Mouse (Mus musculus) thymus, adult 2 months (tissue): ENCODE data around the gene R3hdm4. TPM values are rescaled to one million over a fixed set of nuclear protein-coding genes. Genes with fewer than 3 reads are reported as not detected.
A peak's percentile ranks its signal among the peaks of the same experiment; 100 is the strongest.
"Not testable (repeated sequence)": the region's sequence is repeated elsewhere in the genome, so short reads cannot be mapped to it uniquely, and the experiment has no call there.

Experiments
- DNase-seq: peaks from one replicate; pipeline ENCODE4 v3.0.0; 2021
- H3K27ac ChIP-seq: fragments of 200-500 bp; 2 replicates; pipeline ENCODE4 v1.5.1; 2012; ENCODE audit warnings: low read length, control low read depth; ENCODE audit not compliant: control insufficient read depth, insufficient read depth
- H3K27me3 ChIP-seq: fragments of 200-500 bp; 2 replicates; pipeline ENCODE4 v1.6.1; 2012; ENCODE audit warnings: mild to moderate bottlenecking, low read length, moderate library complexity, mixed read lengths; ENCODE audit not compliant: control insufficient read depth, insufficient read depth
- H3K36me3 ChIP-seq: fragments of 200-500 bp; 2 replicates; pipeline ENCODE4 v1.6.1; 2012; ENCODE audit warnings: mild to moderate bottlenecking, low read length, moderate library complexity; ENCODE audit not compliant: control insufficient read depth, insufficient read depth
- H3K4me1 ChIP-seq: fragments of 200-500 bp; replicated peaks from 2 replicates; pipeline ENCODE4 v1.6.1; 2012; ENCODE audit warnings: low read length; ENCODE audit not compliant: control insufficient read depth, insufficient read depth
- H3K4me3 ChIP-seq: fragments of 200-500 bp; 2 replicates; pipeline ENCODE4 v1.5.1; 2012; ENCODE audit warnings: mild to moderate bottlenecking, low read length, control low read depth, moderate library complexity; ENCODE audit not compliant: control insufficient read depth, insufficient read depth
- CTCF ChIP-seq: fragments of 200-500 bp; IDR thresholded peaks from 2 replicates; pipeline ENCODE4 v1.5.1; 2012; ENCODE audit warnings: mild to moderate bottlenecking, control low read depth, low read length, moderate library complexity, borderline replicate concordance; ENCODE audit not compliant: control insufficient read depth, poor library complexity, insufficient read depth; ENCODE audit errors: extremely low read depth
- POLR2A ChIP-seq: fragments of 200-500 bp; IDR thresholded peaks from 2 replicates; pipeline ENCODE4 v1.6.1; 2012; ENCODE audit warnings: mild to moderate bottlenecking, low read length, control low read depth, moderate library complexity; ENCODE audit not compliant: control insufficient read depth, poor library complexity, insufficient read depth; ENCODE audit errors: extremely low read depth
- WGBS: fragments of 180-500 bp; shearing (Covaris S2); methylation state at CpG from one replicate; pipeline ENCODE4 v1.1.7; 2018; 5-methylcytosine and 5-hydroxymethylcytosine counted together
- polyA plus RNA-seq: library from polyadenylated mRNA; depleted of rRNA; stranded (reverse); fragments of >200 nt; gene quantifications from 2 replicates; pipeline ENCODE4 v1.2.3, GENCODE M21; 2012

R3hdm4 gene
- polyA plus RNA-seq, 1 experiment = 279 TPM

DNA sequence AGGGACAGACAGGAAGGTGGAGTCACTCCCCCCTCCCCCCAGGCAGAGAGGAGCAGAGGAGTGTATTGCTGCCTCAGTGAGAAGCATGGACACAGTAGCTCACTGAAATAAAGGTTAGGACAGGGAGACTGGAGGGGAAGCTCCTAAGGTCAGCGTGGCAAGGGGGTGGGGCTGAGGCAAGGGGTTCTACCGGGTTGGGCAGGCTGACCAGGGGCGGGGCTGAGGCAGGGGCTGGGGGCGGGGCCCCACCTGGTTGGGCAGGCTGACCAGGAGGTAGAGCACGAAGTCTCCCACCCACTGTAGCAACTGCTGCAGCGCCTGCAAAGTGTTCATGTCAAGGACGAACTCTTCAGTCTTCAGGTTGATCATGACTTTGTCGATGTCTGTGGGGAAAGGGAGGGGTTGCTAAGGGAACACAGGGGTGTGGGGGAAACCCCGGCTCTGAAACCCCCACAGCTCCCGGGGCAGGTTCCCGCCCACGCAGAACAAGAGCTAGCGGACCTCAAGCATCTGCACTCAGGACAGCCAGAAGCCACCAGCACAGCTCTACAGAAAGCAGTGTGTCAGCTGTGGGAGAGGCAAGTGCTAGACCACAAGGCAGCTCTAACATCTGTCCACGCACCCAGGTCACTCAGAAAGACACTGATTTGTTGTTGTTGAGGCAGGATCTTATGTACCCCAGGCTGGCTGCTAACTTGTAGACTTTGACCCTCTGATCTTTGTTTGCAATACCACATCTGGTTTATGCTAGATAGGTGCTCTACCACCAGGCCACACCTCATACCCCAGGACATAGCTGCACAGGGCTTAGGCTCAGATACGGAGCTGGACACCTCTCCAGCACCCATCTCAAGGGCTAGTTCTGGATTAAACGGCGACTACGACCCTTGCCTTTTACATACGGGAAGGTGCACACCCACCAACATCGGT lies 23.4 kb downstream of the R3hdm4 start:
- Histone ChIP-seq H3K27ac (no peak overlapping the region), H3K4me3 (no peak overlapping the region), H3K27me3 (no peaks in the 10 kb centered on the region), H3K36me3 (no peaks in the 10 kb centered on the region), H3K4me1 (no peaks in the 10 kb centered on the region; the same call in 1 of the 2 replicates)
- DNase-seq = no peak
- 73% methylated on average over 20 of the region's 20 CpGs for WGBS
- TF ChIP-seq CTCF (no peak), POLR2A (no peak)

DNA sequence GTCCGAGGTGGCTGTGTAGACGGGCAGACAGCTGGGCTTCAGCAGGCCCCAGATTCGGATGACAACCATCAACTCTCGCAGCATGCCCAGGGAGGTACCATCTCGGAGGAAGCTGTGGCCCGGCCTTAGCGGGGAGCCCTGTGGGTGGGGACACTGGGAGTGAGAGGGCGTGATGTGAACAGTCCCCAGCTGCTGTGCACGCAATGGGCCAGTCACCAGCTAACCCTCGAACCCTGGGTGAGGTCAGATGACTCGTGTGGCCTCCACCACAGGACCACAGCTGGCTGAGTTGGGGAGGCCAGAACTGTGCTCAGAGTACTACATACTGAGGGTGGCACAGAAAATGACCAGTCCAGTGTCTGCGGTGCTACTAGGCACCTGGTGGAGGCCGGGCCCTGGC lies 24.2 kb downstream of the R3hdm4 start:
- Histone ChIP-seq H3K4me1 (no peaks in the 10 kb centered on the region; the same call in 1 of the 2 replicates), H3K27ac (no peak overlapping the region), H3K27me3 (no peaks in the 10 kb centered on the region), H3K36me3 (no peaks in the 10 kb centered on the region), H3K4me3 (no peak overlapping the region)
- 80% methylated on average over 13 of the region's 13 CpGs for WGBS
- TF ChIP-seq CTCF (no peak), POLR2A (no peak)
- DNase-seq = no peak

DNA sequence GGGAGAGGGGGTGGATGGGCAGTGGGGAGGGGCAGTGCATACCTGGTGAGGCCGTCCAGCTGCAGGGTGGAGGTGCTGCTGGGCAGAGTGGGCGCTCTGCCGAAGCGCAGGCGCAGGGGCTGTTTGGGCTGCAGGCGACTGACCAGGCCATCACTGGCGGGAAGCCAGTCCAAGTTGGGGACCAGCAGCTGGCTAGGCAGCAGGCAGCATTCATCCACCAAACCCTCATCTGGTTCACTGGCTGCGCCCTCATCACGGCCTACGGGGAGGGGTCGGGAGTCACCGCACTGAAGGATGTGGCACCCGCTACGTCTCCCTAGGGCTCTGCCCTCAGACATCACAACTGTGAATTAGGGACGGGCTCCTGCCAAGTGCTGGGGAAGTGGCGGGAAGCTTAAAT lies 24.7 kb downstream of the R3hdm4 start:
- TF ChIP-seq CTCF = no peak
- no peak for TF ChIP-seq POLR2A
- WGBS = 93% methylated on average over 16 of the region's 16 CpGs
- Histone ChIP-seq H3K27ac (no peak overlapping the region), H3K36me3 (no peaks in the 10 kb centered on the region), H3K4me3 (no peak overlapping the region), H3K4me1 (no peaks in the 10 kb centered on the region; the same call in 1 of the 2 replicates), H3K27me3 (no peaks in the 10 kb centered on the region)
- DNase-seq = no peak

DNA sequence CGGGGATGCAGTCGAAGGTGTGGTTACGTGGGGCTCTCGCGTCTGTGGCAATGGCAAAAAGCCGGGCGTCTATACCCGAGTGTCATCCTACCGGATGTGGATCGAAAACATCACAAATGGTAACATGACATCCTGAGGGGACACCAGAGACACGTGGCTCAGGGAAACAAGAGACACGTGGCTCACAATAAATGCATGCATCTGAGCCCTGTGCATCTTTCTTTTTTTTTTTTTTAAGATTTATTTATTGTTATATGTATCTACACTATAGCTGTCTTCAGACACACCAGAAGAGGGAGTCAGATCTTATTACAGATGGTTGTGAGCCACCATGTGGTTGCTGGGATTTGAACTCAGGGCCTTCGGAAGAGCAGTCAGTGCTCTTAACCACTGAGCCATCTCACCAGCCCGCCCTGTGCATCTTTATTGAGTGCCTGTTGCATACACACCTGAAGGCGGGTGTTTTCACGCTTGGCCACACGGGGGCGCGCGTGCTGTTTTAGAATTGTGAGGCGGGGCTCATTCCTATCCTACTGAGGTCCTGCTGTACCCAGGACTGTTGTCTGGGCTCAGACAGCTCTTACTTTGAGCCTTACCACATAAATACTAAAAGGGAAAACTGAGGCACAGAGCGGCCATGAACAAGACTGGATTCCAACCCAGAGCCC lies 28.4 kb downstream of the R3hdm4 start:
- 47% methylated on average over 22 of the region's 22 CpGs for WGBS
- peak; percentile 85 for DNase-seq
- H3K27me3 ChIP-seq, H3K4me3 ChIP-seq, H3K4me1 ChIP-seq, H3K27ac ChIP-seq, H3K36me3 ChIP-seq: not testable (repeated sequence)
- peak; percentile 88 for TF ChIP-seq CTCF

DNA sequence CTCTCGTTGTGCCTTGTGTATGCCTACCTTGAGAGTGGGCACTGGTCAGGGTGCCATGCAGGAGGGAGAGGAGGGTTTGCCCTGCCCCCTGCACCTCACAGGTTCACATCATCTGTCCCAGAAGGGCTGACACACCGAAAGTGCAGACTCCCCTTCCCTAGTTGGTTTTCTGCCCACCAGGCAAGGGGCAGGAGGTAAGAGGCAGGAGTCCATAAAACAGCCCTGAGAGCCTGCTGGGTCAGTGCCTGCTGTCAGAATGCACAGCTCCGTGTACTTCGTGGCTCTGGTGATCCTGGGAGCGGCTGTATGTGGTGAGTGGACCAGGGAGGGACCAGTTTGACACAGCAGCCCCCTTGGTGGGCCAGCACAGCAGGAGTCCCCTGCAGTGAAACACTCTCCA lies 30.3 kb downstream of the R3hdm4 start, which contains the start of gene Cfd:
Cfd (plus strand) TSS at position 184 of the 400 bp plus-strand sequence.
- TF ChIP-seq CTCF (no peak), POLR2A (no peak)
- no peaks in the 10 kb centered on the region for H3K4me1 ChIP-seq
- no peaks in the 10 kb centered on the region for H3K36me3 ChIP-seq
- no peaks in the 10 kb centered on the region for H3K27me3 ChIP-seq
- DNase-seq = no peak
- no peak within 1 kb of the TSS for H3K27ac ChIP-seq
- H3K4me3 ChIP-seq = no peak within 1 kb of the TSS
- 84% methylated on average over 5 of the region's 5 CpGs for WGBS

DNA sequence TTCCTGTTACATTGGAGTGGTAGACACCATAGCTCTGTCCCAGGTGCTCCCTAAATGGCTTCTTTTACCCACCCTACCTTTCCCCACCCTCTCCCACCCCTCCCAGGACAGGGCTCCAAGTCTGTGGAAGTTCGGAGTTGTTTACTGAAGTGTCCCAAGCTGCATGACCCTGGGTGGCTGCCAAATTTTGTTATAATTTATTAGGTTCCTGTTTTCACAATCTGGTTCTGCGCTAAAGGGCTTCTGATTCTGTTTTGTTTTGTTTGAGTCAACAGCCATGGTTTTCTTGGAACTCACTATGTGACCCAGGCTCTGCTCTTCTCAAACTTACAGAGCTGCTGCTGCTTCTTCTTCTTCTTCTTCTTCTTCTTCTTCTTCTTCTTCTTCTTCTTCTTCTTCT lies 31.6 kb downstream of the R3hdm4 start:
- H3K27ac ChIP-seq = no peak overlapping the region
- no peaks in the 10 kb centered on the region for H3K27me3 ChIP-seq
- TF ChIP-seq CTCF = no peak
- no peak for TF ChIP-seq POLR2A
- no peak overlapping the region for H3K4me3 ChIP-seq
- no peaks in the 10 kb centered on the region for H3K36me3 ChIP-seq
- no peaks in the 10 kb centered on the region for H3K4me1 ChIP-seq
- WGBS = 33% methylated on average over 2 of the region's 2 CpGs
- DNase-seq = no peak
